Comparison of ENCODE assay signal across 11 mouse cellular contexts in genomic region chr19:43666661-43667429, GRCm38 (mm10). TPM values are rescaled to one million over a fixed set of nuclear protein-coding genes. Genes with fewer than 3 reads are reported as not detected.
A peak's percentile ranks its signal among the peaks of the same experiment; 100 is the strongest.
DNase-seq lines count a peak whose midpoint lies in the region; ATAC-seq and TF ChIP-seq lines count a peak whose summit lies in the region.
"Had no signal": no experiment of that assay in that cellular context is flagged by ENCODE, and none has a peak within 500 bp of the region (broad histone marks: within the 10 kb centered on the region; RNA-seq: fewer than 3 reads in every experiment).

No protein-coding gene starts in this region.

- no peak overlapping the region for H3K27ac ChIP-seq in limb, embryonic 12.5 days
- no peak overlapping the region for H3K27ac ChIP-seq in limb, embryonic 10.5 days
- H3K27ac ChIP-seq in ES-E14 (ENCODE audit: insufficient read depth, low read depth, low read length, poor library complexity, severe bottlenecking): no peak overlapping the region
- peak overlapping the region; percentile 25; the same call in 1 of the 2 replicates for H3K27ac ChIP-seq in macrophage
- H3K27ac ChIP-seq: layer of hippocampus, adult 2 months had no signal

- ATAC-seq in limb, embryonic 12.5 days (ENCODE audit: insufficient number of reproducible peaks, insufficient read depth, low FRiP score, low TSS enrichment, low read depth): no peak
- 0 out of 2 replicates have a peak, but pooled peaks have one; percentile 31 for ATAC-seq in common myeloid progenitor, adult 5-6 weeks (replicated peaks; ENCODE audit: low read depth, poor library complexity, severe bottlenecking)

- 87% methylated on average over 22 of the region's 22 CpGs for WGBS in limb, embryonic 12.5 days
- 91% methylated on average over 22 of the region's 22 CpGs for WGBS in limb, embryonic 10.5 days
- WGBS in macrophage (ENCODE audit: missing documents): 75% methylated on average over 22 of the region's 22 CpGs

- H3K79me2 ChIP-seq in macrophage (ENCODE audit: inconsistent target): peaks cover 59% of the 10 kb centered on the region

- no peak overlapping the region for H3K4me2 ChIP-seq in limb, embryonic 12.5 days

- H3K36me3 ChIP-seq in limb, embryonic 12.5 days: peaks cover 25% of the 10 kb centered on the region
- H3K36me3 ChIP-seq in limb, embryonic 10.5 days: peaks cover 27% of the 10 kb centered on the region
- H3K36me3 ChIP-seq in ES-E14 (ENCODE audit: control insufficient read depth, insufficient read depth, low read length, poor library complexity, severe bottlenecking): peaks cover 15% of the 10 kb centered on the region
- H3K36me3 ChIP-seq in macrophage (ENCODE audit: inconsistent target): peaks cover 21% of the 10 kb centered on the region

- H3K4me1 ChIP-seq in limb, embryonic 12.5 days (replicated peaks): peaks cover 17% of the 10 kb centered on the region
- 0 out of 2 replicates have a peak, but pooled peaks cover 3% of the 10 kb centered on the region for H3K4me1 ChIP-seq in limb, embryonic 10.5 days
- H3K4me1 ChIP-seq in ES-E14 (ENCODE audit: control insufficient read depth in 2 of 2, insufficient read depth in 2 of 2, low read length in 2 of 2, poor library complexity in 1 of 2): peaks cover 0 to 10% of the 10 kb centered on the region in 2 experiments

- no peak overlapping the region for H3K4me3 ChIP-seq in limb, embryonic 12.5 days (replicated peaks)
- no peak overlapping the region for H3K4me3 ChIP-seq in limb, embryonic 10.5 days
- H3K4me3 ChIP-seq in ES-E14 (ENCODE audit: insufficient read depth in 1 of 2, low read depth in 1 of 2, low read length in 2 of 2, poor library complexity in 1 of 2, severe bottlenecking in 1 of 2) (0 out of 4 replicates have a peak overlapping the region, but pooled peaks have one; percentile 3 to 18), macrophage (ENCODE audit: inconsistent target) (no peak overlapping the region)
- H3K4me3 ChIP-seq: layer of hippocampus, adult 2 months had no signal

- no peaks in the 10 kb centered on the region for H3K9me3 ChIP-seq in limb, embryonic 12.5 days
- no peaks in the 10 kb centered on the region for H3K9me3 ChIP-seq in limb, embryonic 10.5 days (replicated peaks)
- H3K9me3 ChIP-seq in ES-E14 (ENCODE audit: control insufficient read depth, insufficient read depth, low read depth, low read length): no peaks in the 10 kb centered on the region

- H3K9ac ChIP-seq in limb, embryonic 12.5 days (replicated peaks): peak overlapping the region; percentile 31; the same call in 1 of the 2 replicates
- peak overlapping the region; percentile 15; the same call in 1 of the 2 replicates for H3K9ac ChIP-seq in ES-E14 (ENCODE audit: insufficient read depth, low read depth, low read length, poor library complexity, severe bottlenecking)

- H3K27me3 ChIP-seq in limb, embryonic 12.5 days: no peaks in the 10 kb centered on the region
- H3K27me3 ChIP-seq in limb, embryonic 10.5 days (ENCODE audit: low read depth, poor library complexity, severe bottlenecking): no peaks in the 10 kb centered on the region

- in situ Hi-C loops in ES-E14 (cut with MboI; ENCODE audit: low sequenced_read_pairs in 2 of 2, unreplicated experiment in 2 of 2): no loop called here

- DNase-seq in limb, embryonic 10.5 days (ENCODE audit: low spot score): no peak
- no peak for DNase-seq in ES-E14 (ENCODE audit: low read depth, low spot score)
- no peak for DNase-seq in testis, postnatal 14 days (ENCODE audit: low spot score)
- DNase-seq in cerebellum, adult 9-10 months: no peak
- DNase-seq in kidney, postnatal 4 days: no peak

TF ChIP-seq in ES-E14, 5 proteins besides CTCF, POLR2A, EP300 and RAD21:
- TF ChIP-seq ZNF384 (IDR thresholded peaks at IDR 0.05; ENCODE audit: low read depth, low read length) (no peak), CHD2 (IDR thresholded peaks at IDR 0.05; ENCODE audit: low read depth, low read length) (no peak), HCFC1 (IDR thresholded peaks at IDR 0.05; ENCODE audit: borderline replicate concordance, insufficient read depth, low read length) (no peak)

RNA-seq across cellular contexts. Expression of gene Slc25a28, which starts 7.8 kb away (rescaled TPM):
- polyA plus RNA-seq in limb, embryonic 12.5 days (2016; fragmentation: Nextera tagmentation; extraction: Ambion mirVana): 16.8 and 20.4 TPM in 2 replicates
- polyA plus RNA-seq in limb, embryonic 10.5 days (2016; fragmentation: Nextera tagmentation; extraction: Ambion mirVana): 10.8 and 12.7 TPM in 2 replicates
- 54.8 and 68.4 TPM in 2 replicates for total RNA-seq in ES-E14 (2012; rRNA removed)
- 32.9 and 38.3 TPM in 2 replicates for total RNA-seq in common myeloid progenitor, adult 5-6 weeks (2017)
- total RNA-seq in macrophage (2018; cell fraction: chromatin; rRNA removed): 100 to 1,000 TPM in 10 of 26 experiments, 10 to 100 TPM in 16; 71.5 to 154 (median 97.6) TPM
- total RNA-seq in macrophage (2018; cell fraction: cytosol; rRNA removed): 10 to 100 TPM; 15.5 to 21.5 (median 18.2) TPM
- total RNA-seq in macrophage (2018; cell fraction: nucleus; rRNA removed): 100 to 1,000 TPM in 9 of 26 experiments, 10 to 100 TPM in 17; 54.9 to 146 (median 94.1) TPM
- polyA plus RNA-seq in macrophage (2018): 16.2 to 24.8 TPM (median 23.2 TPM) in 3 replicates

RNA-seq across cellular contexts. Expression of gene Entpd7, which starts 22.6 kb away (rescaled TPM):
- polyA plus RNA-seq in limb, embryonic 12.5 days (2016; fragmentation: Nextera tagmentation; extraction: Ambion mirVana): 10.5 and 11.6 TPM in 2 replicates
- polyA plus RNA-seq in limb, embryonic 10.5 days (2016; fragmentation: Nextera tagmentation; extraction: Ambion mirVana): 9.4 and 12.7 TPM in 2 replicates
- 10.3 and 11.4 TPM in 2 replicates for total RNA-seq in ES-E14 (2012; rRNA removed)
- total RNA-seq in common myeloid progenitor, adult 5-6 weeks (2017): 4.8 and 5.2 TPM in 2 replicates
- 100 to 1,000 TPM in 8 of 26 experiments, 10 to 100 TPM in 18; 43.2 to 234 (median 67.2) TPM for total RNA-seq in macrophage (2018; cell fraction: chromatin; rRNA removed)
- 10 to 100 TPM; 20.1 to 45.4 (median 27.3) TPM for total RNA-seq in macrophage (2018; cell fraction: cytosol; rRNA removed)
- total RNA-seq in macrophage (2018; cell fraction: nucleus; rRNA removed): 100 to 1,000 TPM in 3 of 26 experiments, 10 to 100 TPM in 23; 37.0 to 129 (median 58.1) TPM
- 10.2 to 14.7 TPM (median 11.2 TPM) in 3 replicates for polyA plus RNA-seq in macrophage (2018)

RNA-seq across cellular contexts. Expression of gene Nkx2-3, which starts 54.7 kb away (rescaled TPM):
- polyA plus RNA-seq in limb, embryonic 12.5 days (2016; fragmentation: Nextera tagmentation; extraction: Ambion mirVana): not detected in 2 replicates
- 0.65 TPM in 1 of 2 replicates, not detected in the other for polyA plus RNA-seq in limb, embryonic 10.5 days (2016; fragmentation: Nextera tagmentation; extraction: Ambion mirVana)
- total RNA-seq in ES-E14 (2012; rRNA removed): 0.27 TPM in 1 of 2 replicates, not detected in the other
- 0.64 and 2.5 TPM in 2 replicates for total RNA-seq in common myeloid progenitor, adult 5-6 weeks (2017)
- total RNA-seq in macrophage (2018; cell fraction: chromatin; rRNA removed): not detected
- total RNA-seq in macrophage (2018; cell fraction: cytosol; rRNA removed): not detected
- total RNA-seq in macrophage (2018; cell fraction: nucleus; rRNA removed): not detected
- not detected in 3 replicates for polyA plus RNA-seq in macrophage (2018)
- total RNA-seq: layer of hippocampus, adult 2 months; neutrophil, adult 5-6 weeks had no signal
- polyA plus RNA-seq: limb, embryonic 11.5 days had no signal

Comparison
In these comparisons a context has a peak if more than half of its experiments do, and no peak if none do; other contexts are left out.
1. H3K4me3 ChIP-seq: peak in ES-E14 (2 of 2); none in limb, embryonic 12.5 days (single experiment), limb, embryonic 10.5 days (single experiment) and macrophage (single experiment).